Mouse (Mus musculus) layer of hippocampus, postnatal 36 days (tissue): ENCODE measurements around the gene Gm34653. TPM values are rescaled to one million over a fixed set of nuclear protein-coding genes. Genes with fewer than 3 reads are reported as not detected.
"Not testable (repeated sequence)": the region's sequence is repeated elsewhere in the genome, so short reads cannot be mapped to it uniquely, and the experiment has no call there.

ENCODE experiments used
- DNase-seq, 2 experiments: peaks; one replicate each; pipeline ENCODE4 v3.0.0; 2022
- total RNA-seq, 2 experiments: library from RNA; stranded (reverse); gene quantifications; 2 replicates each; pipeline ENCODE4 v1.2.3; 2021

The Gm34653 gene
- total RNA-seq, 2 experiments from 2014 or later, result not detected

DNA sequence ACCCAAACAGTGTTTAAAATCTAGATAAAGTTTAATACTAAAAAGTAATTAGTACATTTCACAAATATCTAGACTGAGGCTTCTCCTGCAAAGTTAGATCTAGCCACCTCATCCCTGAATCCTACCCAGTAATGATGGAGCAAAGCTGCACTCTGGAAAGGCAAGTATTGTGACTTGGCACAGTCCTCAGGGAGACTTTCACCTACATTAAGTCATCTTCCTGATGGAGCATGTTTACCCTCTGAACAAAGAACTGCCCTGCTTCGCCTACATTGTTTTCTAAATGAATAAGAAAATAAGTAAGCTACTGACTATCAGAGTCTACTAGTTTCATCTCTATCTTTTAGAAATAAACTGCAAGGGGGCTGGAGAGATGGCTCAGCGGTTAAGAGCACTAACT lies 14.3 kb upstream of the Gm34653 start:
- no peak for DNase-seq

- DNase-seq, result peak; percentile 92
Measured at GRCm38 (mm10) chr2:34825827-34826459, 6.9 kb upstream of the Gm34653 start, which contains the start of gene Fbxw2. Fbxw2 (minus strand) TSS chr2:34826311.

DNA sequence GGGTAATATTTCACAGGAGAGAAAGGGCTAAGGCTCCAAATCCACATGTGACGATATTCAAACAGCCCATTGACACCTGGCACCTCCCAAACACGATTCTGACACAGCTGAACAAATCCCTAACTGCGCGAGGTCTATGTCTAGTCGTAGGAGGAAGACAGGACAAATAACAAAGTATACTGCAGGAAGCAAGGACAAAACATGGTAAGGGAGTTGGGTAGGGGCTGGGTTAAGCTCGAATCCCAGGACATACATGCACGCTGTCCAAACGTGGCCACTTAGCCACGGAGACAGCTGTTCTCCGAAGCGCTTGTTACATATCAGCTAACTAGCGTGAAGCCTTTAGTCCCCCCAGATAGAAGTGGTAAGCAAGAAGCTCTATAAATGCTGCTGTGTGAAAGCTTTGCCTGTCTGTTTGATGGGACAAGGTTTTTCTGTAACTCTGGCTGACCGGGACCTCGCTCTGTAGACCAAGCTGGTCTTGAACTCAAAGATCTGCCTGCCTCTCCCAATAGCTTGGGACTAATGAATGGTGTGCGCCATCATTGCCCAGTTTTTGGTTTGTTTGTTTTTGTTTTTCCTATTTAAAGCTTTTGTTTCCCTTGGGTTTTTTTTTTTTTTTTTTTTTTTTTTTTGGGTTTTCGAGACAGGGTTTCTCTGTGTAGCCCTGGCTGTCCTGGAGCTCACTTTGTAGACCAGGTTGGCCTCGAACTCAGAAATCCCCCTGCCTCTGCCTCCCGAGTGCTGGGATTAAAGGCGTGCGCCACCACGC lies 6.2 kb upstream of the Gm34653 start:
- DNase-seq, result no peak

GRCm38 (mm10) chr2:34827591-34827990 lies 5.2 kb upstream of the Gm34653 start:
- DNase-seq, result no peak

- DNase-seq, result no peak
Measured at GRCm38 (mm10) chr2:34828026-34828425, 4.8 kb upstream of the Gm34653 start.

- not testable (repeated sequence) for DNase-seq
Measured at GRCm38 (mm10) chr2:34830066-34830465, 2.7 kb upstream of the Gm34653 start.

DNA sequence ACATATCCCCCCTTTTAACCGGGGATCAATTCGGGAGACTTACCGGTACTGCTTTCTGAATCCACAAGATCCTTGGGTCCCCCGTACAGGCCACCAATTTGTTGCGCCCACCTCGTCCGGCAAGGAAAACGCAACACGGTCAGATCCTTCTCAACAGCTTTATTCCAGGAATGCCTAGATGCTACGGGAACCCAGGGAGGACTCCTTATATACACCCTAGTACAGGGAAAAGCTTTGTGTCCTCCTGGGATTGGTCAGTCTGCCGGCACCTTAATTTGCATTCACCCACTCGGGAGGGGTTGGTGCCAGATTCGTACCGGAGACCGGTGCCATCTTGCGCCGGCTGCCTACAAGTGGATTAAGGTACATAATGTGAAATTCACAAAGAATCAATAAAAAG lies 817 bp downstream of the Gm34653 start:
- no peak for DNase-seq

- no peak for DNase-seq
Measured at GRCm38 (mm10) chr2:34835669-34836068, 2.9 kb downstream of the Gm34653 start.

DNA sequence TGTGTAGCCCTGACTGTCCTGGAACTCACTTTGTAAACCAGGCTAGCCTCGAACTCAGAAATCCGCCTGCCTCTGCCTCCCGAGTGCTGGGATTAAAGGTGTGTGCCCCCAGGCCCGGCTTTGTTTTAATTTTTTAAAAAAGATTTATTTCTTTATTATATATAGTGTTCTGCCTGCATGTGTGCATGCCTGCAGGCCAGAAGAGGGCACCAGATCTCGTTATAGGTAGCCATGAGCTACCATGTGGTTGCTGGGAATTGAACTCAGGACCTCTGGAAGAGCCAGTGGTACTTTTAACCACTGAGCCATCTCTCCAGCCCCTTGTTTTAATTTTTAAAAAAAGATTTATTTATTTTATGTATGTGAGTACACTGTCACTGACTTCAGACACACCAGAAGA lies 7.3 kb downstream of the Gm34653 start:
- DNase-seq, result not testable (repeated sequence)

DNA sequence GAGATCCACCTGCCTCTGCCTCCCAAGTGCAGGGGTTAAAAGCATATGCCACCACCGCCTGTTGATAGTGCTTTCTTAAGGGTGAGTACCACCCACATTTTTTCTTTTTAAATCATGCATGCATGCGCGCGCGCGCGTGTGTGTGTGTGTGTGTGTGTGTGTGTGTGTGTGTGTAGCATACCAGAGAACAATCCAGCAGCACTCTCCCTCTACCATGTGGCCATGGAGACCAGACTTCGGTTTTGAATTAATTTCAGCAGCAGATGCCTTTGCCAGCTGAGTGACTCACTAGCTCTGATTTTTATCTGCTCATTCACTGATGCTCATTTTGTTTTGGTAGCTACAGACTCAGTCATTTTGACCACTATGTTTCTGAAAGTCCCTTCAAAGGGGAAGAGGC lies 8.9 kb downstream of the Gm34653 start:
- DNase-seq, result peak; percentile 46 to 50

- no peak for DNase-seq
Measured at GRCm38 (mm10) chr2:34843211-34843939, 10.6 kb downstream of the Gm34653 start.

GRCm38 (mm10) chr2:34847702-34848101 lies 14.9 kb downstream of the Gm34653 start:
- DNase-seq, result no peak

DNA sequence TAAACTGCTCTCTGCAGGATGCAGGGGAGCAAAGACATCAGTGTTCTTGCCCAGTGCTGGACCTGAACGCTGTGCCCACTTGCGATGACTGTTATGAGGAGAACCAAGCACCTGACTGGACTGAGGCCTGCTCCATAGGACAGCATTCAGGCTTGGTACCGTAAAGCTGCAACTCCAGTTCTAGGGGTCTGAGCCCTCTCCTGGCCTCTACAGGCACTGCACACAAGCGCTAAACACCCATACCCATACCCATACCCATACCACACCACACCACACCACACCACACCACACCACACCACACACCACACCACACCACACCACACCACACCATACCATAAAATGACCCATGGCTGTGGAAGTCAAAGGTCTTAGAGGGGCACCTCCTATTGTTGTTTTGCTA lies 22.5 kb downstream of the Gm34653 start:
- DNase-seq, result no peak

GRCm38 (mm10) chr2:34857728-34858127 lies 24.9 kb downstream of the Gm34653 start:
- no peak for DNase-seq

DNA sequence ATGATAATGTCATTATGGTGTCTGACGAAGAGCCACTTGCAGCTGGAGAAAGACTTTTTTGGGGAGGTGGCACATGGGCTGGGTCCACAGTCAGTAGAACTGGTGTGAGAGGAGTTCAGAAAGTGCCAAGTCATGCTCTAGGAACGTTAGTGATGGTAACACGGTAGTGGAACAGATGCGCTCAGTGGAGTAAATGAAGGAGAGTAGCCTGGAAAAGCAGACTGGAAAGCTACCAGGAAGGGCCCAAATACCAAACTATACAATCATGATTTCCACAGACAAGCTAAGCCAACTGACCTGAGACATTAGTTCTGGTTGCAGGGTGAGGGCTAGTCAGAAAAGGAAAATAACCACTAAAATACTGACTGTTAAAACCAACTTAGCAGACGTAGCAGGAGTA lies 36.9 kb downstream of the Gm34653 start:
- DNase-seq, result no peak

DNA sequence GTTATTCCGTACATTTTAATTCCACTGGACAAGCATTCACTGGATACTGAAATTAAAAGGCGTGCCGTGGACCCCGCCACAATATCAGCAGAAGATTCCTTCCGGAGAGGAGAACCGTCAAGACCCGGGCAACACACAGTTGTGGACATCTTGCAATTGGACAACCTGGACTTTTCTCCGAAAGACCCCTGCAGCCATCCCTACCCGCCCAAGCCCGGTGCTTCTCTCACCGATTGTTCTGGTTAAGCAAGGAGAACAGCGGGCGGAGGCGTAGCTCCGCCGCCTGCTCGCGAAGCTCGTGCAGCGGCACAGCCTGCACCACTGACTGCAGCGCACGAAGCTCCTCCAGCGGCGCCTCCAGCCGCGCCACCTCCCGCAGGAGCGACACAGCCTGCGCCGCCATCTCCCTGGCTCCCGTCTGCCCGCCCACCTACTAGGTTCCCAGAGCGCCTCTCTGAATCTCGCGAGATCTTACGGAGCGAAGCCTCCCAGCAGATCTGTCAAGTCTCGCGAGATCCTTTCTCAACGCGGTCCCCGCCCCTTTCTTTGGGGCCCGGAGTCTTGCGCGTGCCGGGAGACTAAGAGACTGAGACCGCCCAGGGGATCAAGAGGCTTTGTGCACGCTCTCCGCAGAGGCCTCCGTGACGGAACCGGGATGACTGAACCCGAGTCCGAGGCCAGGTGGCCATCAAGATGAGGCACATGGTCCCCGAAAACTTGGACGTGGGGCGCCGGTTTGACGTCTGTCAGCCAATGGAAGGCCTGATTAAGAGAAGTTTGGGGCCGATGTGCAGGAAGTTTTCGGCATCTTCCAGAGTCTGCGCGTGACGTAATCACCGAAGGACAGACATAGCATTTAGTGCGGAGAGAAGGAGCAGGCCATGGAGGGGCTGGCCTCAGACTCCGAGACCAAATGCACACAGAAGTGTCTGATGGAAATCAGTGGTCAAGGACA lies 38.0 kb downstream of the Gm34653 start:
- peak; percentile 90 to 92 for DNase-seq

- no peak for DNase-seq
Measured at GRCm38 (mm10) chr2:34874271-34874670, 41.5 kb downstream of the Gm34653 start, which contains the start of gene Cutal. Cutal (plus strand) TSS chr2:34874396.

GRCm38 (mm10) chr2:34874816-34875345 lies 42.1 kb downstream of the Gm34653 start, which contains the start of gene Psmd5:
Psmd5 (minus strand) TSS chr2:34874968.
- DNase-seq, result no peak

DNA sequence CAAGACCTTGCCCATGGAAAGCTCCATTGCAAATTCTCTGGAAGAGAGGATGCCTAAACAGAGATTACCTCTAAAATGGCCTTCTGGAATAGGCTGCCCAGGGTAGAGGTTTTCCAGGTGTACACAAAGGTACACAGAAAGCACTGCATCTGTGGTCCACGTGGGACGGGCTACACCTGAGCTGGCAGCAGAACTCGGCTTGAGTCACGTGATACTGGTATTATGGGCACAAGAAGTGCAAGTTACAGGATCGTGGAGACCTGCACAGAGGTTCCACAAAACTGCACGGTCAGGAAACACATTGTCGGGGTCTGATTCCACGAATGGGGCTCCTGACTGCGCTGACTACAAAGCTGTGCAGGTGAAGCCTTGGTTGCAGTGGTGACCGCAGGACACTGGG lies 47.2 kb downstream of the Gm34653 start:
- no peak for DNase-seq

DNA sequence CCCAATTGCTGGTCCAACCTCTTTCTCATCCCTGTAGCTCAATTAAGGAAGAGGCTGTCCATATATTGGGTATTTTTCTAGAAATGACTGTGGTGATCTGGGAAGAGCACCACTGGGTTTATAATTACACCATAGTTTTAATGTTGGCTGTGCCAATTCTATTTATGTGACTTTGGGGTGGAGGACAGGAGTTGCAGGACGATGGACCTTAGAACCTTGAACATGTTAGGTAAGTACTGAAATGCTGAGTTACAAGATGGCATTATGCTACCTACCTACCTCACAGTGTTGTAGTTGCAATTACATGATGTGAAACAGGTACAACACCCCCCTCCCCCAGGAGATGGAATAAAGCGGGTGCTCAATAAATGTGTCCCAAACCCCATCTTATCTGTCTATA lies 50.0 kb downstream of the Gm34653 start:
- DNase-seq, result no peak

DNA sequence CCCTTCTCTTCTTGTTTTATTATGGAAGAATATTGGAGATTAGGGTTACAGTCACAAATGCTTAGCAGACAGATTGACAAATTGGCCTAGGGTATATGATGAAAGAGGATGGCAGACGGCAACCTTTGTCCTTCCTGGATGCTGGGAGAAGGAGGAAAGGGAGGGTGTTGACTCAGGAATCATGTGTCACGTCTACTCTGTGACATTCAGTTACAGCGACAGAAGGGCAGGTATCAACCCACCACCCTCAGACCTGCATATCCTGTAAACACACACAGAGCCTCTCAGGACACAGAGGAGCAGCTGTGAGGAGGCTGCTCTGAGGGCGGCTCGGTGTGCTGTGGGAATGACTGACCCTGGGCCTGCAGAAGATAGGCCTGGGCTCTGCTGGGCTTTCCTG lies 50.4 kb downstream of the Gm34653 start:
- no peak for DNase-seq

GRCm38 (mm10) chr2:34884186-34884585 lies 51.4 kb downstream of the Gm34653 start:
- DNase-seq, result no peak
